Mouse (Mus musculus) adrenal gland, postnatal 14 days (tissue): ENCODE data around the gene Dhx35. TPM values are rescaled to one million over a fixed set of nuclear protein-coding genes. Genes with fewer than 3 reads are reported as not detected.

Experiments
- DNase-seq: peaks from one replicate; pipeline ENCODE4 v3.0.0; 2021; ENCODE audit warnings: mixed read lengths
- total RNA-seq: library from RNA; stranded (reverse); gene quantifications from 2 replicates; pipeline ENCODE4 v1.2.3, GENCODE M21; 2021

The Dhx35 gene
- total RNA-seq, 1 experiment from 2014 or later, result 10.0 TPM

DNA sequence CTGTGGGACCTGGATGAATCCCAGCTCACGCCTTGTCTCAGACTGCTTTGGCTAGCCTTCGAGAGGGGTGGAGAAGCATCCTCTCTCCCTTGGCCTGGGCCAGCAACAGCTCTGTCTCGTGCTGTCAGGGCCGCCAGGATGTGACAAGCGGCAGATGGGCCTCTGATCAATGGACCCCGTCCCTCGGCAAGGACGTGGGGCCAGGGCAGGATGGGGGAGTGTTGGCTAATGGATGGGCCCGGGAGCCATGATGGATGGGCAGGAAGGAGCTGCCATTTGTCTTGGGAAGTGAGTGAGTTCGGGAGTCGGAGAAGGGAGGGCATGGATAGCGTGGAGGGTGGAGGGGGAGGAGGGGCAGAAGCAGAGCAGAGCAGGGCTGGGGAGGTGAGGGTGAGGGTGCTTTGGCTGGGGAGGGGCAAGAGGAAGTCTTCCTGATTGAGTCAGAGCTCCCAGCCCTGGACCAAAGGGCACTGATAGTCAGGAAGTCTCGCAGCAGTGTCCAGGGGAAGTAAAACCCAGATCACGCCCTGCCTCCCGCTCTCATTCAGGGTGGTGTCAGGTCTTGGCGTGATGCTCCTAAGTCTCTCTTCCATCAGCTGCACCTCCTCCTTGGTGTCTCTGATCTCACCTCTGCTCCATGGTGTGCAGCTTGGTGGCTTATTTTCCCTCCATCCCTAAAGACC, 98.7 kb downstream of the Dhx35 start:
- peak; percentile 22 for DNase-seq

DNA sequence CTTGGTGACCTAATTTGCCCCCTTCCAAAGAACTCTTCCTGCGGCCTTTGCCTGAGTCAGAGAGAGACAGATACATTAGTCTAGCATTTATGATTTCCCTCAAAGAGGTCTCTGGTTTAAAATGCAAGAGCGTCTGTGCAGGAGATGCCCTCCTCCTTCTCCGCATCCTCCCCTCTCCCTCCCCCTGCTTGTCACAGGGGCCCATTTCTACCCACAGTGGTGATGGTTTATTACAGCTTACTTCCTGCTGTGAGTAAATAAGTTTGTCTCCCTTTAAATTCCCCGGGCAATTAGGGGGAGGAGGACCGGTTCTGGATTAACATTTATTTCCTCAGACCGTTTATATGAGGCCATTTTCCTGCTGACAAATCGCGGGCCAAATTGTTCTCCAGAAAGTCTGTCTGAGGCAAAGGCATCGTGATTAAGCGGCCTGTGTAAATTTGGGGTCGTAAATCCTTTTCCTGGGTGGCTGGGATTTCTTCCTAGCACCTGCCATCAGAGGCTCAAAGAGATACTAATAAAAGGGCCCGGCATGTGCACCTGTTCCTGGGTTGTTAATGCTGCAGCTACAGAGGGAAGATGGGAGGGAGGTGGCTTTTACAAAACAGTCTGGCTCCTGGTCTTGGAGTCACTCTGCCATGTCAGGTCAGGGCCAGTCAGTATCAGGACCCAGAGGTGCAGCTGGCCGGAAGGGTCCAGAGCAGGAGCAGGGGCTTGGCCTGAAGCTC, 104.0 kb downstream of the Dhx35 start:
- DNase-seq, result no peak

Other genes starting within 250 kb of the Dhx35 start
- gene Slc32a1, start 184.0 kb upstream of the Dhx35 start, total RNA-seq, result 0.26 TPM in 1 of 2 replicates, not detected in the other
- gene Actr5, start 169.9 kb upstream of the Dhx35 start, total RNA-seq, result 9.9 and 10.8 TPM in 2 replicates
- 11.5 and 16.0 TPM in 2 replicates for gene Ppp1r16b, start 129.4 kb upstream of the Dhx35 start, total RNA-seq
- 5.8 TPM in 2 replicates for gene Fam83d, start 26.7 kb upstream of the Dhx35 start, total RNA-seq